Mouse (Mus musculus) MEL-GATA-1-ER (cell line): ENCODE measurements at regions not wholly inside any gene's neighbourhood (a gene's known extent, or its start where the extent isn't known, plus 50 kb on each side); places are given as distances from the start of the nearest gene placed in this dataset.

ENCODE experiments used
- DNase-seq: peaks from one replicate; pipeline ENCODE4 v3.0.0-alpha.2; 2012; ENCODE audit warnings: low read depth; ENCODE audit errors: extremely low read depth

DNA sequence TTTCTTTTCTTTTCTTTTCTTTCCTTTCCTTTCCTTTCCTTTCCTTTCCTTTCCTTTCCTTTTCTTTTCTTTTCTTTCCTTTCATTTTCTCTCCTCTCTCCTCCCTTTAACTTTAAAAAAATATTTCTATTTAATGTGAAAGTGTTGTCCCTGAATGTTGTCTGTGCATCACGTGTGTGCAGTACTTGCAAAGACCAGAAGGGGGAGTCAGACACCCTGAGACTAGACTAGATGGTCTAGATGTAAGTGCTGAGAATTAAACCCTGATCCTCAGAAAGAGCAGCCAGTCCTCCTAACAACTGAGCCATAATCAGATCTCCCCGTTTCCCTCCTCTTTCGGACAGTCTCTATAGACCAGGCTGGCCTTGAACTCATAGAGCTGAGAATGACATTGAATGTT is 151.7 kb downstream of the Mtx2 start:
- no peak for DNase-seq

DNA sequence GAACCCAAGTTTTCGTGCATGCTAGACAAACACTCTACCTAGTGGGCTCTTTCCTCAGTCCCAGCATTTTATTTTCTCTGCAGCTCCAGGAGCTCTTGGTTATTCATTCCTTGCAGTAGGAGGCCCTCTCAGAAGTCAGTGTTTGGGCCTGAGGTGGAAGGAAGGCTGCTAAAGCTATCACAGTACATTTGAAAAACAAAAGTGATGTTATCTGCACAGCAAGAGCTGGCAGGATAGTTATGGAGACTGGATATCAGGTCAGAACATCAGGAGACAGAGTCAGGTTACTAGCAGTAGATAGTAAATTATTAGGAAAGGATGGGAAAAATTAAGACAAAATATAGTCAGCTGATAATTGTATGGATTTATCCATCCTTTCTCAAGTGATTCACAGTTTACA is 152.2 kb downstream of the Mtx2 start:
- DNase-seq: no peak

DNA sequence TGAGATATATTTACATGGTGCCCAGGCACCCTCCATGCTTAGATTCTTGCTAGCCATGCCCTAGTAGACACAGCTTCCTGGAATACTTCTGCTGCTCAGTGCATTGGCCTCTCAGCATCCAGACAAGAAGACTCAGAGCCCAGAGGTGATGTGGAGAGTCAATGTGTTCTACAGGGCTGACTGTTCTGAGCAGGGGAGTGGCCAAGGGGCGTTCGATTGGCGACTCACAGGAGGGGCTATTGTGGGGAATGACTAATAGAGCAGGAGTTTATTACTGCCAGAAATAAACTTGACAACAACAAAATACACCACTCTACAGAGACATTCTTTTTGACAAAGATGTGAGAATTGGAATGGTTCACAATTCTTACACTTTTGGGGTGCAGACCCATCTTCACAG is 156.3 kb downstream of the Mtx2 start:
- DNase-seq: no peak

DNA sequence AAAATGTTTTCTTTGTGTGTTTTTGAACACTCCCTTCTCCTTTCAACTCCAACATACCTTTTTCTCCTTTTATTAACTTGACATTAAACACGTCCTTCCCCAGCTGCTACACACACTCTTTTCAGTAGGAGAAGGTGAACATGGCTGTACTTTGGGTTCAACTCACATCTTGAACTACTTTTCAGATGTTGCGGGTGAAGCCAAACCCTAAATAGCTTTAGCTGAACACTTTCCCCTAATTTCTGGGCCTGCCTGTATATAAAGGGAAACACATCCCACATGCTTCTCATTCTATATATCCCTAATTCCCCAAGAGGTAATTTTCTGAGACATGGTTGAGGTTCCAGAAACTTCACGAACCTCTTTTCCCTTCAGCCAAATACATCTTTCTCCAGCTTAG is 168.2 kb downstream of the Mtx2 start:
- no peak for DNase-seq

DNA sequence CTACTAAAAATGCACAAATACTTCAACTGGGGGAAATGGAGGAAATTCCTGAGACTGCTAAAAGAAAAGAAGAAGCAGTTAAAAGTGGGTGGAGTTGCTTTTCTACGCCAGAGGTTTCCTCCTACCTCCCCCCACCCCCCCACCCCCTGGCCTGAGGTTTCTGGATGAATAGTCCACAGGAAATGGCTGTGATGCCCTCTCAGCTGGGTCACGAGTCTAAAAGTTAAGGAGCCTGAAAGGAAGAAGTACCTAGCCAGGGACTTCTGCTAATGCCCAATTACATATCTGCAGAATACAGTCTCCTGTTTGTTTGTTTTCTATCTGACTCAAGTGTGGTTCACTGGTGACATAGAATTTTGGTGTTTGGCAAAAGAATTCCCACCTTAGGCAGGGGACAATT is 169.4 kb downstream of the Mtx2 start:
- DNase-seq: no peak

DNA sequence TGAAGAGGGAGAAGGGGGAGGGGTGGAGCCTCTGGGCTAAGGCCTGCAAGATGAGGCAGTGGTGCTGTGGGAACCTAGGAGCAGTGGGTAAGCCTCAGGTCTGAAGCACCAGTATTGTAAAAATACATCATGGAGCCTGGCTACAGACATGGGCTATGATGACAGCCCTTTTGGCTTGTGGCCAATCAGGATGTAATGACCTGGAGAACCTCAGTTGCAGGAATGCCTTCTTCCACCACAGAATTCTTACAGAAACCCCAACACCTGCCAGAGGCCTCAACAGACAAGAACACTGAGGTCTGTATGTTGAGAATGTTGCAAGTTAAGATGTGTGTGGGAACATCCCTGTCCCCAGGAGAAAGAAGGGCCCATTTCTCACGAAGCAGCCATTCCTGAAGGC is 172.1 kb downstream of the Mtx2 start:
- no peak for DNase-seq

DNA sequence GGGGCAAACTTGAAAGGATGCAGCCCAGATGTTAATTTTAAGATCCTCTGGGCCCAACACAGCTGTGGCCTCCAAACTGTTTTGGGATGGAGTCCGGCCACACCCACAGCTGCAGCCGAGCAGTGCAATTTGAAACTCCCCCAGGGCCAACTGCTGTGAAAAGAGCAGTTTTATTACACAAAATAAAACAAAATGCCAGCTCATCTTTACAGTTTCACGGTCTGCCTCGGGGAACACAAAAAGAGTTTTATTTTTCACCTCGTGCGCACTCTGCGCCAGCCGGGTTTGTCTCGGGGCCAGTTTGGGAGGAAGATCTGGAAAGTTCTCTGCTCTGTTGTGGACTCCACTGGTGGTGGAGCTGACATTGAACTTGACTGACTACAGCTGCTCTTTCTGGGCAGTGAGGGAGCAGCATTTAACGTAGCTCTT is 174.8 kb downstream of the Mtx2 start:
- no peak for DNase-seq

DNA sequence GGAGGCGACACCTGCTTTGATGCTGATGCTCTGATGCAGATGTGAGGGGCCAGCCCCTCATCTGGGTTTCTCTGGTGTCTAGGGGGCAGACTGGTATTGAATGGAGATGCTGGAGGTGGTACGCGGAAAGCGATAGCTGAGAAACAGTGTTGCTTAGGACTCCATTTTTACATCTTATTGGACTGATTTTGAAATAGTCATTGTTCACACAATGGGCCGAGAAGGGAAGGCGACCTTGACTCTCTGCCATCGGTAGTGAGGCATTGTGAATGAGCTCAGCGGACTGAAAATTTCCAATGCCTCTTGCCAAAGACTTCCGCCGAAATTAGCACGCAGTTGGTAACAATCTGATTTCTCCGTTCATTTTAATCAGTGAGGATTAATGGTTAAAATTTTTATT is 177.0 kb downstream of the Mtx2 start:
- DNase-seq: no peak

DNA sequence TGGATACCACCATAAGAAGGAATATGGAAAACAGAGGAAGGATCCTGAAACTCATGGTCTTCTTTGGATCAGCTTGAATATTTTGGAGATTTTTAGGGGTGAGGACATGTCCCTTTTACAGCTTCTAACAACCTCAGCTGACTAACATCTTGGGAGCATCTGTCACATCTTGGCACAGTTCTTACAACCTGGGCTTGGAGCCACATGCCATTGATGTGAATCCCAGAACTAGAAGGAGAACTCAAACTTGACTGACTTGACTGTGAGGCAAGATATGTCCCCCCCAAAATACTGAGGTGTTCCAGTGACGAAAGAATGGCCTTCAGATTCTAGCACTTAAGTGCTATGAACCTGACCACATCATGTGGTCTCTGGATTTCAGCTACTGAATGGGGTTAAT is 182.5 kb downstream of the Mtx2 start:
- DNase-seq: no peak

DNA sequence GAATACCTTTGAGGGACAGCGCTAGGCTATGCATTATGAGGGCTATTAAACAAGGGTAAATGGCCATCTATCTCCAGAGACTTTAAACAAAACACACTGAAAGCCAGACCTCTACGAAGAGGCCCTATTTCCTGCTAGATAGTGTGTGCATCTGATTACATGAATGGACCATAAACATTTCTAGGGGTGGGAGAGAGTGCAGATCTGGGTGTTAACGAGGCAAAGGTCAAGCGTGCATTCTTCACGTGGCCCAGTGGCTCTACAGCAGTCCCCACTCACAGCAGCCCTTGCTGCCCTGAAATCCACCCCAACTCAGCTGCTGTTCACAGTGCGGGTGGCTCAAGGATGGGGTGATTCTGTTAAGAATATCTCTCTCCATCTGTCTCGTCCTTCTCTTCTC is 185.0 kb downstream of the Mtx2 start:
- DNase-seq: no peak

DNA sequence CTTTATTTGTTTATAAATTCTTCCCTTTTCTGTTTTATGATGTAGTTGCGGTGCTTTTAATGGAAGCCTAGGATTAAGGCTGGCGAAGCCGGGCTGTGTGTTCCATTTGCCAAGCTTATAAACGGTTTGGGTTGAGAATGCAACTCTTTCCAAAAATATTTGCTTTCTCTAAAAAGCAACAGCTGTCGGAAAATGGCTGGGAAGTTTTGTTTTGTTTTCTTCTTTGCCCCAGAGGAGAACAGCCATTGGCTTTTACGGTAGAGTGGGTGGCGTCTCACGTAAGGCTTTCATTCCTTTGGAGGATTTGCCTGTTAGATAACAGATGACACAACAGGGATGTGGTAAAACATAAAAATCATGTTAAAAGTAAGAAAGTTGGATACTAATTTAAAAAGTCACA is 186.4 kb downstream of the Mtx2 start:
- DNase-seq: no peak

DNA sequence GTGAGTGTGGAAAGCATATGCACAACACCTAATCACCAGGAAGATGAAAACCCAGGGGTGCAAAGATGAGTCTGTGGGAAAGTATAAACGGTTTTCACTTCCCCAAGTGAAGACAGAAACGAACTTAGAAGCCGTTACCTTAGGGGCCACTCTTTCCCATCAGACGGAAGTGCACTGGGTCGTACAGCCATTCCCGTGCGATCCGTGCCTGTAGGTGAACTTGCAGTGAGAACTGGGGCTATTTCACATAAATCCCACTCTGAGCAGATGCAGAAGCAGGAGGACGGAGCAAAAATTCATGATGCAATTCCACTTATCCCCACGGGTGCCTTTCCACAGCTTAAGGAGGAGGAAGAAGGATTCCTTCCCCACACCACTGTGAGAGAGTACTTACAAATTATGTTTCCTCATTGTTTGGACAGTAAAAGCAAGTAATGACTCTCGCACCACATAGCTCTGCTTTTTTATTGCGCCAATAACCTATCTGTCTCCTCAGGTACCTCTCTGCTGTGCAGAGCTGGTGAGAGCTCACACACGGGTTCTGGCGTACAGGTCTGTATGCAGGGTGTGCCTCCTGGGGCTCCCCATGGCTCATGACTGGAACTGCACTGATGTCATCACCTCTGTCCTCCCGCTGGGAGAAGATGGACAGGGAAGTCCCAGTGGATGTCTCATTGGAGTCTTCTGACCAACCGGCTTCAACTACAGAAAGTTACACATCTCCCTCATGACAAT is 189.6 kb downstream of the Mtx2 start:
- DNase-seq: no peak

DNA sequence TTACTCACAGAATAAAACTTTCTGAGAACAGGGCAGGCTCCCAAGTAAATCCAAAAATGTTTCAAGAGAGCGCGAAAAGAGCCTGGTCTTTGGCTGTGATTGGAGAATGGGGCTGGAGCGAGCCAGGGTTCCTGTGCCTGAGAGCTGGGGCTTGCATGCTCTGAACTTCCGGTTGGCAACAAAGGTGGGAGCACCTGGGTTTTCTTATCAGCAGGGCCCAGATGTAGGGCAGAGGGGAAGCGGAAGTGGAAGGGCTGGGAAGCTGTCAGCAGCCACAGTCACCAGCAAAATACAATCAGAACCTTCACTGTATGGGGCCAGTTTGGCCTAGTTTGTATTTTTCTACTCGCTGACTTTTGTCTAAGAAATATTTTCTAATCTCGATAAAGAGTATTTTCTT is 193.9 kb downstream of the Mtx2 start:
- DNase-seq: no peak

DNA sequence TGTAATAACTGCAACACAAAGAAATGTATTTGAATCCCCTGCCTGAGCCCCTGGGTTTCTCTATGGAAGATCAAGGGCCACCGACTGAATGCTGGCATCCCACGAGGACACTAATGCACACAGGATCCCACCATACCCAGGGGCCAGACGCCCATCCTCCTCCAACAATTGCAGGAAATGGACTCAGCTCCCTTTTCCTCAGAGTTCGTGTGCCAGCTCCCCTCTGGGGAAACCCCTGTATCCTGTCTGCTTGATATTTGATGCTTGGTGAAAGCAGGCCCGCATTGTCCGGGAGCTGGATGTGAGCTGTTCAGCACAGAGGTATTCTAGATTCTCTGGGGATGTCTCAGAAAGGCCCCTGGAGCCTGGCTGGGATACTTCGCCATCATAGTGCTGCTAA is 196.0 kb downstream of the Mtx2 start:
- no peak for DNase-seq

DNA sequence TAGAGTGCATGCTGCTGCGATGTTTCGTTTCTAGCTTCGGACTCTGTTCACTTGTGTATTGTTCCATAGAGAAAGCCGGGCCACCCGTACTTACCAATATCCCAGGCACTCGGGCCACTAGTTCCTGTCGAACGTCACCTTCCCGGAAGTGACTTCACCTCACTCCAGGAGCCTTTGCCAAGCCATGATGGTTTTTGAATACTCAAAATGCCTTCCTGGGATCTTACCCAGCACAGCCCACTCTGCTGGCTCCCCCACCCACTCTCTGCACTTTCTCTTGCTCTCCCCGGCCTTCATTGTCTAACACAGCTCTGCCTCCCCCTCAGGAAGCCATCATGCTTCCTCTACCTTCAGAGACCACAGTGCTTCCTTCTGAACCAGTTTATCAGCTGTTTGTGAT is 202.5 kb downstream of the Mtx2 start:
- DNase-seq: no peak

DNA sequence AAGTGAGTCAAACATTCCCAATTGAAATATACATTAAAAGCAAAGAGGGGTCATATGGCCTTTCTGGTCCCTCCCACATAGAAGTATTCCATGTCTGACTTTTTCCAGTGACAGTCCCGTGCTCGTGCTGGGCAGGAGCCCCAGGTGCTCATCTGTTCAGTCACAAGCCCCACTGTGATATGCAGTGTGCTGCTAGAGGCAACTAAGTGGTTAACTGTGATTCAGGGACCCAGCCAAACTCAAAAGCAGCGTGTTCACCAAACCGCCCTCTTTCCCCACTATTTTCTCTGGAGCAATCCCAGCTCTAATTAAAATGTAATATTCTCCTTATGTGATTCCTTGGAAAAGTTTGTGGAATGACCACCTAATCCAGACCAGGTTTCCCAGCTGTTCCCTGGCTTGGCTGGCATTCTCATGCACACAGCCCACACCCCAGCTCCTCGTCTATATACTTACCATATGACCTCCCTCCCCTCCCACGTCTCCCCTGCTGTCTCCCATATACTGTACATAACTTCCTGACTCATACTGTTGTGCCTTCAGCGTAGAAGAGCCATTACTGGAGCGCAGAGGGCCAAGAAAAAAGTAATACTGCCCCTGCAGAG is 203.6 kb downstream of the Mtx2 start:
- DNase-seq: no peak

DNA sequence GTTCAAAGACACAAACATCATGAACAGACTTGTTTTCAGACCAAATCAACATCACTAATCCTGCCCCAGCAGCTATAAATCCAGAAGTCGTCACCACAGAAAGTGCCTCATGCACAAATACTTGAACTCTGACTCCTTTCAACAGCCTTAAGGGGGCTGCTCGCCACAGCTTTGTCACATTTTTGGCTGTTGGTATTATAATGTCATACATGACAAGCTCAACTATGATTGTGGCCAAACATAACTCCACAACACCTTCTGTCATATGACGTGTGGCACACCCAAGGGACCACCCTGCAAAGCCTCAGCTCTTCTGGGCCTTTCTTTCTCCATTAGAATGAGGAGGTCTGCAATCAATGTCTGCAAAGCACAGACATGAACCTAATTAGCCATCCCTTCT is 209.1 kb downstream of the Mtx2 start:
- DNase-seq: no peak

DNA sequence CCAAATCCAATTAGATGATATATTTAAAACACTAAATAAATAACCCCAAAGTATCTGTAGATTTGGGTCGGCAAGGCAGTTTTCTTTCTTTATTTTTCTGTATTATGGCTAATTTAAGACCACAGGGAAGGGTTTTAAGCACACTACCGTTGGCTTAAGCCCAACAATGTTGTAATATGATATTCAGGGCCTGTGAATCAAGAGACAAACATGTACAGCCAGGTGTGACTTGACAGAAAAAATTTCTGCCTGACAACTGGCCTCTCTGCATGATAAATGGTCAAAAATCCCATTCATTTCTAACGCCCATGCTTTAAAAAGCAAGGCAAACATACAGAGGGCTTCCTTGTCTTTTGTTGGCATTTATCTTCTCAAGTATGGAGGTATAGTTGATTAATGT is 213.5 kb downstream of the Mtx2 start:
- DNase-seq: no peak

DNA sequence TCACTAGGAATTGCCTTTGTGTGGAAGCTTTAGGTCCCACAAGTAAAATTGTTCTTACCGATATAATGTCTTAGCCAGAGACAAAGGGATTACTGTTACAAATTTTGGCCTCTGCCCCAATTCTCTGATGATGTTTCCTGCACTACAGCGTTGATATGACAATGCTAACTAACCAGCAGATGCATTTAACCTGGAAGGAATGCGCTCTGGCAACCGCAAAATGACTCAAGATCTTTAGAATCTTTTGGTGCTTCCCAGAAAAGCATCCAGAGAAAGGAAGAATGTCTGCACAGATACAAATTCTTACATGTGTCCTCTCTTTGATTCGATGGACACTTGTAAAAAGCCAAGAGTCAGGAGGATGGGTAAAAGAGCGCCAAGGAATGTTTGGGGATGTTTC is 221.3 kb downstream of the Mtx2 start:
- DNase-seq: no peak

DNA sequence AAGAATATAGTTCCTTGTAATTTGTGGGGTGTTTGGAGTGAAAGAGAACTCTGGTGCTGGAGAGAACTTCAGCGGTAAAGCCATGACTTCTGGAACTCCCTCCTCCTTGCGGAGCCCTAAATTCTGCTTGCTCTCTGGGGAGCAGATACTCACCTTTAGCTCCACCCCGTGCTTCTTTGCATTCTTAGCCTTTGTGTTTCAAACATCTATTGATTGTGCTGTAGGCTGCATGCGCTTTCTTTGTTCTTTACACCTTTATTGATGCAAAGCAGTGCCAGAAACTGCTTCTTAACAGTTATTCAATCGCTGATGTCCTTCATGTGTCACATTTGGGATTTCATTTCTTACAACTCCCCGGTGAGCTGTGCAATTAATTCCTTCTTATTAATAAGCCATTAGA is 222.5 kb downstream of the Mtx2 start:
- DNase-seq: no peak

DNA sequence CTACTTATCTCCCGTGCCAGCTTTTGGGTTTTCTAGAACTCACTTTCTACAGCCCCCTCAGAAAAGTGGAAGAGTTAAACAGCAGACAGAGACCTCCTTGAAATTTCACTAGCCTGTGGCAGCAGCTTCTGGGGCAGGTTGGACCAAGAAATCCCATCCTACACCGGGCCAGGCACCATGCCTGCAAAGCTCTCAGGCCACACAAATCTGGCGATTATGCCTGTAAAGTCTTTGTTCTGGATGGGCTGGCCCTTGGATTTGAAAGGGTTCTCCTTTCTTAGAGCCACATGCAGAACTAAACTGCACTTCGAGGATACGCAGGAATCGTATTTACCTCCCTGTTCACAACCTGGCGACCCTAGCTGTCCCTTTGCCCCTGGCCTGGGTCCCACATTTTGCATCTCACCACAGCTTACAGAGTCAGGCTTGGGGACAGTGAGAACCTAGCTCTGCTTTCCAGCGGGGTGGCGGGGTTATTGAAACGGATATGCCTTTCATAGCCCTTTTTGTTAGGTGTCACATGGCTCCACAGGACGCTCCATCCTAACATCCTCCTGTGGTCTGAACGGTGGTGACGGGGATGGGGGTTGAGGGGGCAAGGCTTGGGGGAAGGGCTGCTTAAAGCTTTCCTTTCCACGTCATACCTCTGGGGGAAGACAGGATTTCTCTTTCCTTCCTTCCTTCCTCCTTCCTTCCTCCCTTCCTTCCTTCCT is 229.0 kb downstream of the Mtx2 start:
- DNase-seq: no peak

DNA sequence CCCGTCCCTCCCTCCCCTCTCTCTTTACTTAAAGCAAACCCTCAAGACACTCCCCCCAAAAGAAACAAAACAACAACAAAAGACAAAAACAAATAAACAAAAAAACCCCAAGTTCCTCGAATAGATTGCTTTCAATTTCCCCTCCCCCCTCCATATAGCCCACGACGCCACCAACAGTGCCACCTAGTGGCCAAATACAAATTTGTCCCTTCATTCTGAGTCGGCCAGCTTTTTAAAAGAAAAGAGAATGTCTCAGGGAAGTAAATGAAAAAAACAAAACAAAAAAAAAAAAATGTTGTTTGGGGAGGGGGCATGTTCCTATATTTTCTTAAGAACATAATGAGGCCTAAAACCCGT is 229.6 kb downstream of the Mtx2 start:
- DNase-seq: peak; percentile 15

DNA sequence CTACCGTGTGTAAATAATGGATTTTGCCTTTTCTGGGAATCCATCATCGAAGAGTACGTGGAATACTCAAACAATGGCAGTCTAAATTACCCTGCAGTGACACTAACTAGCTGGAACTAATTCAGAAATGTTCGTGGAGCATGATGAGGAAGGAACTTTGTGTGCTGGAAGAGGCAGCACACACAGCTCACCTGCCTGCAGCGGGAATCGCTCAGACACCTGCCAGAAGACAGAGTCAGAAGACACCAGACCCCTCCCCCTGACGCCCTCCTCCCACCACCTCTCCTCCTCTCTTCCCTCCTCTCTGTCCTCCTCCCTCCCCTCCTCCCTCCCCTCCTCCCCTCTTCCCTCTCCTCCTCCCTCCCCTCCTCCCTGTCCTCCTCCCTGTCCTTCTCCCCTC is 235.4 kb downstream of the Mtx2 start:
- DNase-seq: no peak
